Mouse (Mus musculus): ENCODE results near the gene Lrrn4. TPM values are rescaled to one million over a fixed set of nuclear protein-coding genes. Genes with fewer than 3 reads are reported as not detected.
A peak's percentile ranks its signal among the peaks of the same experiment; 100 is the strongest.

The Lrrn4 gene
- polyA plus RNA-seq (2014; fragmentation: Nextera tagmentation; extraction: Ambion mirVana), result 0.33 and 0.34 TPM in 2 replicates

DNA sequence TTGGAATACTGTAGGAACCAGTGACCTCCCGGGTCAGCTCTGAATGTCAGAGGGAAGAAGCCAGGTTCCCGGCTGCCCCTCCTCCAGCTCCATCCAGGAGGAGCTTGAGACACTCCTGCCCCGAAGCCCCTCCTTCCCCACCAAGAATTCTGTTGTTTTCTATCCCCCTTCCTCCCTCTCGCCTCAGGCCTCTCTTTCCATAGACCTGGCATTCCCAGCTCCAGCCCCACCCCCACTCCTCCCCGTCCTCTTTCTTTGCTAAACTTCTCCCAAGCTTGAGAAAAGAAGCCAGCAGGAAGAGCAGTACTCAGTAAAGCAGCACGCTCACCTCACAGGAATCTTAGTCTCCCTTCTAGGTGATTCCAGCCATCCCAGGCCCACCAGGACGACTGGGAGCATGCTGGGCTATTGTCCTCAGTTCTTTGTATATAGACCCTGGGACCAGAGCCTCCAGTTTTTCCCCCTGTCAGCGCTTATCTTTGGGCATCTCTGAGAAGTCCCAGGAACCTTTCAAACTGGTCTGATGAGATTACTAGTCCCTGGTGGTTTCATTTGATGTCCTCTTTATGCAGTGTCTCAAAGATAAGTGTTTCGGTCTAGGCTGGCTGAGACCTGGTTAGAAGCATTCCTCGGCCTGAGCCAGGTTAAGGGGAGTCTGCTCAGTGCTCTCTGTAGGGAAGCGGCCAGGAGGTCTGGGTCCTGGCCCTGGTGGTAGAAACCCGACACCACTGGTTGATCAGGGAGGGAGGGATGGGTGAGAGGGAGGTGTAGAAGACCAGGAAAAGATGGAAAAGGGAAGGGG lies at the start of gene Lrrn4:
Gene Lrrn4, minus strand, starts transcription at position 48 of the 802 bp plus-strand sequence.
- Histone ChIP-seq H3K9ac (replicated peaks; ENCODE audit: low read length) (peak within 1 kb of the TSS; percentile 47), H3K4me3 (ENCODE audit: low read depth, low read length) (peak within 1 kb of the TSS; percentile 50), H3K4me2 (ENCODE audit: low read depth, low read length) (peak within 1 kb of the TSS; percentile 94), H3K27ac (replicated peaks; ENCODE audit: low read depth, low read length) (no peak within 1 kb of the TSS), H3K36me3 (replicated peaks; ENCODE audit: control insufficient read depth, insufficient read depth, low read depth, low read length) (no peaks in the 10 kb centered on the region), H3K9me3 (replicated peaks; ENCODE audit: control insufficient read depth, low read length) (no peaks in the 10 kb centered on the region), H3K4me1 (ENCODE audit: control insufficient read depth, insufficient read depth, low read length) (peaks cover 3% of the 10 kb centered on the region; the same call in 1 of the 2 replicates), H3K27me3 (ENCODE audit: control insufficient read depth, insufficient read depth, low read length) (peaks cover 11% of the 10 kb centered on the region)
- DNase-seq (ENCODE audit: low spot score) (peak; percentile 34), ATAC-seq (replicated peaks; ENCODE audit: insufficient number of reproducible peaks, low FRiP score, low TSS enrichment, low read depth) (peak; percentile 21; the same call in 1 of the 2 replicates)
- WGBS, result 5% methylated on average over 12 of the region's 12 CpGs

DNA sequence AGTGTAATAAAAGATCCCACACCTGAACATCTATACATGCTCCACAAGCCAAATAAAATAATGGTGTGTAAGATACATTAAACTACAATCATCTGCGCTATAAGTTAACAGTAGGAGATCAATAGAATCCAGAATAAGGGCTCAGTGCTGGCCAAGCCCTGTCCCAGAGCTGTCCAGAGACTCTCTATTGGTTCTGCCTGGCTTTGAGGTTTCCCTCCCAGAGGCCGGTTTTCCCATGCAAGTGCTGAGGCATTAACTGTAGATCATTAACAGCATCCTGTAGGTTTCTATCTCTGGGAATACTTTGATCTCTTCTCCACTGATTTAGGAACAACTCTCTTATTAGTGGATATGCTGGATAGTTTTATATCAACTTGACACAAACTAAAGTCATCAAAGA lies 48.3 kb upstream of the Lrrn4 start:
- Histone ChIP-seq H3K4me1 (ENCODE audit: control insufficient read depth, insufficient read depth, low read length) (no peaks in the 10 kb centered on the region), H3K4me2 (ENCODE audit: low read depth, low read length) (no peak overlapping the region), H3K9me3 (replicated peaks; ENCODE audit: control insufficient read depth, low read length) (no peaks in the 10 kb centered on the region), H3K4me3 (ENCODE audit: low read depth, low read length) (no peak overlapping the region), H3K9ac (replicated peaks; ENCODE audit: low read length) (no peak overlapping the region), H3K36me3 (replicated peaks; ENCODE audit: control insufficient read depth, insufficient read depth, low read depth, low read length) (no peaks in the 10 kb centered on the region), H3K27me3 (ENCODE audit: control insufficient read depth, insufficient read depth, low read length) (no peaks in the 10 kb centered on the region), H3K27ac (replicated peaks; ENCODE audit: low read depth, low read length) (no peak overlapping the region)
- no peak for ATAC-seq (replicated peaks; ENCODE audit: insufficient number of reproducible peaks, low FRiP score, low TSS enrichment, low read depth)
- DNase-seq (ENCODE audit: low spot score), result no peak
- WGBS, result 91% methylated on average over 2 of the region's 2 CpGs

DNA sequence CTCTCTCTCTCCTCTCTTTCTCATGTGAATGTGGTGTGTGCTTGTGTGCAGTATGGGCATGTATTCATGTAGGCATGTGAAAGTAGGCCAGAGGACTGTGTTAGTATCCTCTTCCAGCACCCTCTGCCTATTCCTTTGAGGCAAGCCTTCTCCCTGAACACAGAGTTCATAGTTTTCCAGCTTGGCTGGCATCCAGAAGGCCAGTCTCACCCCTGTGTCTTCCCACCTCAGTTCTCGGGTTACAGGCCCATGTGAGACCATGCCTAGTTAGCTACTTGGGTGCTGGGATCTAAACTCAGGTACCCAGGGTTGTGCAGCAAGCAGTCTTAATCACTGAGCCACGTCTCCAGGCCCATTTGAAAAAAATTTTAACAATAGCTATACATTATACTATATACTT lies 47.2 kb upstream of the Lrrn4 start:
- Histone ChIP-seq H3K4me3 (ENCODE audit: low read depth, low read length) (no peak overlapping the region), H3K4me2 (ENCODE audit: low read depth, low read length) (no peak overlapping the region), H3K27me3 (ENCODE audit: control insufficient read depth, insufficient read depth, low read length) (no peaks in the 10 kb centered on the region), H3K9me3 (replicated peaks; ENCODE audit: control insufficient read depth, low read length) (no peaks in the 10 kb centered on the region), H3K36me3 (replicated peaks; ENCODE audit: control insufficient read depth, insufficient read depth, low read depth, low read length) (no peaks in the 10 kb centered on the region), H3K27ac (replicated peaks; ENCODE audit: low read depth, low read length) (no peak overlapping the region), H3K9ac (replicated peaks; ENCODE audit: low read length) (no peak overlapping the region), H3K4me1 (ENCODE audit: control insufficient read depth, insufficient read depth, low read length) (no peaks in the 10 kb centered on the region)
- WGBS, result 59% methylated on average over 2 of the region's 2 CpGs
- DNase-seq (ENCODE audit: low spot score) (no peak), ATAC-seq (replicated peaks; ENCODE audit: insufficient number of reproducible peaks, low FRiP score, low TSS enrichment, low read depth) (no peak)

DNA sequence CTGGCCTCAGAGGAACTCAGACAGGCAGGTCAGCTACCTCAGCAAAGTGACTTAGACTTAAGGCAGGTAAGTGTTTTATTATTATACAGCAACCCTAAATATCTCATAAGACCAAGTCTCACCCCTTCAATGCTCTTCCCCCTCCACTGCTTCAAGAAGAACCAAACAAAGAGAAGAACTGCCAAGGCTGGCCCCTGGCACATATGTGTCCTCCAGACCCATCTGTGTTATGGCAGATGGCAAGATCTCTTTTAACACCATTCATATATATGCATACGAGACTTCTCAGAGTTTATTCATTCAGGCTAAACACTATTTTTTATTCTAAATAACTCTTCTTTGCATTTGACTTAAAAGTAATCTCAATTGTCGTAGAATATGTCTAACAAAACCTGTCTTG lies 46.6 kb upstream of the Lrrn4 start:
- 84% methylated on average over 2 of the region's 2 CpGs for WGBS
- H3K4me2 ChIP-seq (ENCODE audit: low read depth, low read length), result no peak overlapping the region
- no peak overlapping the region for H3K4me3 ChIP-seq (ENCODE audit: low read depth, low read length)
- DNase-seq (ENCODE audit: low spot score) (no peak), ATAC-seq (replicated peaks; ENCODE audit: insufficient number of reproducible peaks, low FRiP score, low TSS enrichment, low read depth) (no peak)
- H3K27ac ChIP-seq (replicated peaks; ENCODE audit: low read depth, low read length), result no peak overlapping the region
- no peaks in the 10 kb centered on the region for H3K36me3 ChIP-seq (replicated peaks; ENCODE audit: control insufficient read depth, insufficient read depth, low read depth, low read length)
- H3K27me3 ChIP-seq (ENCODE audit: control insufficient read depth, insufficient read depth, low read length), result no peaks in the 10 kb centered on the region
- no peaks in the 10 kb centered on the region for H3K9me3 ChIP-seq (replicated peaks; ENCODE audit: control insufficient read depth, low read length)
- no peaks in the 10 kb centered on the region for H3K4me1 ChIP-seq (ENCODE audit: control insufficient read depth, insufficient read depth, low read length)
- no peak overlapping the region for H3K9ac ChIP-seq (replicated peaks; ENCODE audit: low read length)

DNA sequence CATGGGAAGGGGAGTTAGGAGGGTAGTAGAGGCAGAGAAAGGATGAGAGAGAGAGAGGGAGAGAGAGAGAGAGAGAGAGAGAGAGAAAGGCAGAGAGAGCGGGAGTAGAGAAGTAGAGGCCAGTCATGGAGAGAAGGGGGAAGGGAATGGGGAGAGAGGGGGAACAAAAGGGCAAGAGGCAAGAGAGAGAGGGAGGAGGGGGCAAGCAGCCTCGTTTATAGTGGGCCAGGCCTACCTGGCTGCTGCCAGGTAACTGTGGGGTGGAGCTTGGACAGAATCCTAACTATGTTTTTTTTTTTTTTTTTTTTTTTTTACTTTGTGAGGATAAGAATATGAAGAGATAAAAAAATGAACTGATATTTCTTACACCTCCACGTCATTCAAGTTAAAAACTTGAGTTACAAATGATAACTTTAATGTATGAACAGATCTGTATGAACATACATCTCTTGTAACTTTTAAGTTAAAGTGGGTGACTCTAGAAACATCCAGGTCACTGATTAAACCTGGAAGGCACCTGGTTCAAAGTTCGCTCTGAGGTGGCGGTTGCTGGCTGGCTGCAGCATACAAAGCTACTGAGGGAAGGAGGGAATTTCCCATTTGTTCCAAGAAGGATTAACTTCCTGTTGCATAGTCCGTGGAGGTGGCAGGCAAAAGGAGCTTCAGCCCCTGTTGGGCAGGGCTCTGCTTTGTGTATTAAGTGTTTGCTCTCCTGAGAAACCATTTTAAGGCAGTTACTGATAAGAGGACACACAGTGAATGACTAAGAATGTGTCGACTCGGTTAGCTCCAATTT lies 42.8 kb upstream of the Lrrn4 start:
- Histone ChIP-seq H3K9ac (replicated peaks; ENCODE audit: low read length) (no peak overlapping the region), H3K36me3 (replicated peaks; ENCODE audit: control insufficient read depth, insufficient read depth, low read depth, low read length) (no peaks in the 10 kb centered on the region), H3K27ac (replicated peaks; ENCODE audit: low read depth, low read length) (no peak overlapping the region), H3K4me3 (ENCODE audit: low read depth, low read length) (no peak overlapping the region), H3K27me3 (ENCODE audit: control insufficient read depth, insufficient read depth, low read length) (no peaks in the 10 kb centered on the region), H3K4me1 (ENCODE audit: control insufficient read depth, insufficient read depth, low read length) (no peaks in the 10 kb centered on the region), H3K4me2 (ENCODE audit: low read depth, low read length) (no peak overlapping the region), H3K9me3 (replicated peaks; ENCODE audit: control insufficient read depth, low read length) (no peaks in the 10 kb centered on the region)
- DNase-seq (ENCODE audit: low spot score) (no peak), ATAC-seq (replicated peaks; ENCODE audit: insufficient number of reproducible peaks, low FRiP score, low TSS enrichment, low read depth) (no peak)
- WGBS, result 41% methylated on average over 8 of the region's 8 CpGs

DNA sequence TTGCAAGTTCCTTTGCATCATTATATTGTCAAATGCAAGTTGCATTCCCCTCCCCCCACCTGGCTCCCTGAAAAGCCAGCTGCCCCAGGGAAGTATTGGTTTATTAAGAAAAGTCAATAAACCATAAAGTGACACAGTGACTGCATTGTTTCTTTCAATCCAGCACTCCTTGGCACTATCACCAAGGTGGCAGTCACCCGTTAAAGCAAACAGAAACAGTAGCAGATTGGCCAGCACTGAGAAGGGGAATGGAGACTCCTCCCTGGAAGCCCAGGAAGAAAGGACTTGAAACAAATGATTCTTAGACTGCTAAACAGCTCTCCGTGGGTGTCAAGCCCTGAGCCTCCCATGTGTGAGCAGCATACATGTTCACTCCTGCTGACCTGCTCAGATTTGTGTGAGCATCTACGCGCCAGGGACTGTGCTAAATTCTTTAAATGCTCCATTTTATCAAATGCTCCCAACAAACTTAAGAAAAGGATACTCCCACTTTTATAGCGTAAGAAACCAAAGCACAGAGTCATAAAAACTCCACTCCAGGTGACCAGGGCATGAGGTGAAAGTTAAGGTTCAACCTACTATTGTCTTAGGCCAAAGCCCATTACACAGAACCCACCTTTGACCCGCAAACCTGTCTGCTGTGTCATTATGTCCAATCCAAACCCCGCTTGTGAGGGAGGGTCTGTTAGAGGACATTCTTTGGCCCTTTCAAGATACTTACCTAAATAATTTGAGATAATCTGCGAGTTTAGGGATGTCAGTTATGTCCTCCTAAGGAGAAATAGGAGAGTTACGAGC lies 41.6 kb upstream of the Lrrn4 start:
- DNase-seq (ENCODE audit: low spot score), result no peak
- Histone ChIP-seq H3K9me3 (replicated peaks; ENCODE audit: control insufficient read depth, low read length) (no peaks in the 10 kb centered on the region), H3K4me2 (ENCODE audit: low read depth, low read length) (no peak overlapping the region), H3K27ac (replicated peaks; ENCODE audit: low read depth, low read length) (no peak overlapping the region), H3K4me1 (ENCODE audit: control insufficient read depth, insufficient read depth, low read length) (no peaks in the 10 kb centered on the region), H3K4me3 (ENCODE audit: low read depth, low read length) (no peak overlapping the region), H3K9ac (replicated peaks; ENCODE audit: low read length) (no peak overlapping the region), H3K27me3 (ENCODE audit: control insufficient read depth, insufficient read depth, low read length) (no peaks in the 10 kb centered on the region), H3K36me3 (replicated peaks; ENCODE audit: control insufficient read depth, insufficient read depth, low read depth, low read length) (no peaks in the 10 kb centered on the region)
- 74% methylated on average over 9 of the region's 9 CpGs for WGBS
- no peak for ATAC-seq (replicated peaks; ENCODE audit: insufficient number of reproducible peaks, low FRiP score, low TSS enrichment, low read depth)

DNA sequence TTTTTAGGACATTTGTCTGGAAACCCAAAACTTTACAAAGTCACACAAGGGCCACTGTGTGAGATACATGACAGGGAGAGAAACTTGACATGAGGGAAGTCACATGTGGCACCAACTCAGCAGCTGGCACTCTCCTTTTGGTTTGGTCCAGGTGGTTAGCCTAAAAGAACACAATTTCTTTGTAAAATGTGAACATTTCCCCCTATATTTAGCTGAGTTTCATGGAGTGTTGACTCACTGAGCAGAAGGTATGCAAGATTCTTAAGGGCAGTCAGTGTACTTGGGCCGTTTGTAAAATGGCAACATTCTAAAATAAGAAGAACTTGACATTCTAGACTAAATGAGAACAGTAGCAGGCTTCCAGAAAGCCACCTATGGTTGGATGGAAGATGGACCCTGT lies 34.1 kb upstream of the Lrrn4 start:
- Histone ChIP-seq H3K4me1 (ENCODE audit: control insufficient read depth, insufficient read depth, low read length) (no peaks in the 10 kb centered on the region), H3K9me3 (replicated peaks; ENCODE audit: control insufficient read depth, low read length) (no peaks in the 10 kb centered on the region), H3K27ac (replicated peaks; ENCODE audit: low read depth, low read length) (no peak overlapping the region), H3K27me3 (ENCODE audit: control insufficient read depth, insufficient read depth, low read length) (no peaks in the 10 kb centered on the region), H3K36me3 (replicated peaks; ENCODE audit: control insufficient read depth, insufficient read depth, low read depth, low read length) (no peaks in the 10 kb centered on the region), H3K4me3 (ENCODE audit: low read depth, low read length) (no peak overlapping the region), H3K4me2 (ENCODE audit: low read depth, low read length) (no peak overlapping the region), H3K9ac (replicated peaks; ENCODE audit: low read length) (no peak overlapping the region)
- DNase-seq (ENCODE audit: low spot score), result no peak
- ATAC-seq (replicated peaks; ENCODE audit: insufficient number of reproducible peaks, low FRiP score, low TSS enrichment, low read depth), result no peak
- 76% methylated on average over 1 of the region's 1 CpGs for WGBS

Data from embryonic facial prominence, embryonic 11.5 days (tissue).